Mouse (Mus musculus): ENCODE measurements at regions not wholly inside any gene's neighbourhood (a gene's known extent, or its start where the extent isn't known, plus 50 kb on each side); places are given as distances from the start of the nearest gene placed in this dataset.
"Not testable (repeated sequence)": the region's sequence is repeated elsewhere in the genome, so short reads cannot be mapped to it uniquely, and the experiment has no call there.

- DNase-seq (ENCODE audit: low spot score in 2 of 2): no peak
Observed at GRCm38 (mm10) chr6:25101761-25102160, 145.7 kb upstream of the Tmem229a start.

- peak; percentile 17 to 46 for DNase-seq (ENCODE audit: low spot score in 2 of 2)
Observed at GRCm38 (mm10) chr6:25087167-25087566, 131.1 kb upstream of the Tmem229a start.

GRCm38 (mm10) chr6:25085871-25086270, 129.8 kb upstream of the Tmem229a start:
- DNase-seq (ENCODE audit: low spot score in 2 of 2): no peak

GRCm38 (mm10) chr6:25085296-25085695, 129.2 kb upstream of the Tmem229a start:
- DNase-seq (ENCODE audit: low spot score in 2 of 2): not testable (repeated sequence)

- DNase-seq (ENCODE audit: low spot score in 2 of 2): no peak
Observed at GRCm38 (mm10) chr6:25065913-25066312, 109.8 kb upstream of the Tmem229a start.

- no peak for DNase-seq (ENCODE audit: low spot score in 2 of 2)
Observed at GRCm38 (mm10) chr6:25032878-25033509, 76.9 kb upstream of the Tmem229a start.

GRCm38 (mm10) chr6:25026953-25027352, 70.9 kb upstream of the Tmem229a start:
- DNase-seq (ENCODE audit: low spot score in 2 of 2): no peak

GRCm38 (mm10) chr6:25020005-25020772, 64.1 kb upstream of the Tmem229a start:
- peak in 1 of 2 experiments; percentile 54 for DNase-seq (ENCODE audit: low spot score in 2 of 2)

- no peak for DNase-seq (ENCODE audit: low spot score in 2 of 2)
Observed at GRCm38 (mm10) chr6:25013288-25013606, 57.1 kb upstream of the Tmem229a start.

GRCm38 (mm10) chr6:25012376-25013287, 56.5 kb upstream of the Tmem229a start:
- no peak for DNase-seq (ENCODE audit: low spot score in 2 of 2)

GRCm38 (mm10) chr6:25008856-25009255, 52.8 kb upstream of the Tmem229a start:
- DNase-seq (ENCODE audit: low spot score in 2 of 2): not testable (repeated sequence)

Data from layer of hippocampus, adult 8-10 months (tissue).